22 mouse cellular contexts compared by ENCODE assay signal in genomic region chr5:148724470-148724869, GRCm38 (mm10).
DNase-seq lines count a peak whose midpoint lies in the region; ATAC-seq and TF ChIP-seq lines count a peak whose summit lies in the region.
"Had no signal": no experiment of that assay in that cellular context is flagged by ENCODE, and none has a peak within 500 bp of the region (broad histone marks: within the 10 kb centered on the region; RNA-seq: fewer than 3 reads in every experiment).

No protein-coding gene starts in this region.

- 88% methylated on average over 6 of the region's 6 CpGs for WGBS in forebrain, embryonic 12.5 days
- WGBS in heart, embryonic 11.5 days (ENCODE audit: insufficient replicate concordance): 69% methylated on average over 6 of the region's 6 CpGs
- 57% methylated on average over 6 of the region's 6 CpGs for WGBS in heart, adult 2 months

- no peak for TF ChIP-seq POLR2A in heart, adult 2 months (IDR thresholded peaks at IDR 0.05; ENCODE audit: insufficient read depth, low read depth, low read length)

- no peaks in the 10 kb centered on the region for H3K27me3 ChIP-seq in forebrain, embryonic 12.5 days
- H3K27me3 ChIP-seq in heart, embryonic 11.5 days (ENCODE audit: control insufficient read depth, insufficient read depth, low read length): no peaks in the 10 kb centered on the region; the same call in 1 of the 2 replicates
- no peaks in the 10 kb centered on the region for H3K27me3 ChIP-seq in heart, adult 2 months (ENCODE audit: control insufficient read depth, insufficient read depth, low read length)
- H3K27me3 ChIP-seq: heart, embryonic 13.5 days; hindbrain, embryonic 12.5 days; limb, embryonic 13.5 days had no signal

- no peak overlapping the region for H3K9ac ChIP-seq in forebrain, embryonic 12.5 days
- no peak overlapping the region for H3K9ac ChIP-seq in heart, embryonic 11.5 days (ENCODE audit: low read depth, low read length)
- H3K9ac ChIP-seq in heart, adult 2 months (ENCODE audit: low read depth, low read length): no peak overlapping the region
- H3K9ac ChIP-seq: heart, embryonic 13.5 days; hindbrain, embryonic 12.5 days; limb, embryonic 13.5 days had no signal

- peak; percentile 75 for DNase-seq in ovary, adult 18-20 months (ENCODE audit: low spot score)
- DNase-seq in ovary, postnatal 10 days (ENCODE audit: low spot score): no peak
- peak; percentile 85 to 91 for DNase-seq in adrenal gland, adult (ENCODE audit: inconsistent age in 2 of 2, low spot score in 1 of 2)
- DNase-seq in adrenal gland, postnatal 36 days: peak; percentile 76 to 81
- DNase-seq in heart, adult 2 months: no peak
- DNase-seq: cerebellum, adult 9-10 months; heart, adult 11 months; heart, postnatal 14 days; kidney, adult 18-20 months; layer of hippocampus, adult 9-11 months; lung, adult 2 months; lung, postnatal 14 days; right cerebral cortex, adult 18-20 months; thymus, adult 2 months had no signal

- H3K4me2 ChIP-seq in forebrain, embryonic 12.5 days: no peak overlapping the region
- H3K4me2 ChIP-seq in heart, embryonic 11.5 days: no peak overlapping the region
- H3K4me2 ChIP-seq: heart, embryonic 13.5 days; hindbrain, embryonic 12.5 days; limb, embryonic 13.5 days; midbrain, embryonic 11.5 days had no signal

- H3K9me3 ChIP-seq in forebrain, embryonic 12.5 days: 0 out of 2 replicates have a peak, but pooled peaks cover 3% of the 10 kb centered on the region
- H3K9me3 ChIP-seq in heart, embryonic 11.5 days (replicated peaks; ENCODE audit: control insufficient read depth, low read length): no peaks in the 10 kb centered on the region
- H3K9me3 ChIP-seq: heart, embryonic 13.5 days; limb, embryonic 13.5 days had no signal

- no peak overlapping the region for H3K27ac ChIP-seq in forebrain, embryonic 12.5 days
- no peak overlapping the region for H3K27ac ChIP-seq in heart, embryonic 11.5 days (ENCODE audit: low read depth, low read length)
- no peak overlapping the region for H3K27ac ChIP-seq in heart, adult 2 months
- H3K27ac ChIP-seq: heart, embryonic 13.5 days; hindbrain, embryonic 12.5 days; kidney, postnatal 0 days; limb, embryonic 13.5 days had no signal

- no peak for ATAC-seq in forebrain, embryonic 12.5 days (ENCODE audit: low FRiP score)
- ATAC-seq in heart, embryonic 11.5 days (replicated peaks; ENCODE audit: insufficient number of reproducible peaks, low FRiP score, low TSS enrichment): no peak
- ATAC-seq: forebrain, embryonic 14.5 days had no signal

- H3K4me1 ChIP-seq in forebrain, embryonic 12.5 days: no peaks in the 10 kb centered on the region
- no peaks in the 10 kb centered on the region for H3K4me1 ChIP-seq in heart, embryonic 11.5 days (ENCODE audit: control insufficient read depth, insufficient read depth, low read length)
- H3K4me1 ChIP-seq in heart, adult 2 months (ENCODE audit: control insufficient read depth, insufficient read depth, low read length): no peaks in the 10 kb centered on the region
- H3K4me1 ChIP-seq: hindbrain, embryonic 12.5 days; limb, embryonic 13.5 days had no signal

- no peak for TF ChIP-seq EP300 in heart, adult 2 months (IDR thresholded peaks at IDR 0.05; ENCODE audit: insufficient read depth, low read depth, low read length)

- no peak for TF ChIP-seq CTCF in heart, adult 2 months (IDR thresholded peaks at IDR 0.05)

- intact Hi-C loops in heart, adult 2 months (cut with DNase I): no loop called here

- no peak overlapping the region for H3K4me3 ChIP-seq in forebrain, embryonic 12.5 days (replicated peaks)
- no peak overlapping the region for H3K4me3 ChIP-seq in heart, embryonic 11.5 days (ENCODE audit: low read depth, low read length)
- no peak overlapping the region for H3K4me3 ChIP-seq in heart, adult 2 months
- H3K4me3 ChIP-seq: heart, embryonic 13.5 days; hindbrain, embryonic 12.5 days; limb, embryonic 13.5 days had no signal

- no peaks in the 10 kb centered on the region for H3K36me3 ChIP-seq in forebrain, embryonic 12.5 days (replicated peaks)
- no peaks in the 10 kb centered on the region for H3K36me3 ChIP-seq in heart, embryonic 11.5 days (ENCODE audit: control insufficient read depth, insufficient read depth, low read length)
- H3K36me3 ChIP-seq in heart, adult 2 months (ENCODE audit: control insufficient read depth, insufficient read depth, low read length): no peaks in the 10 kb centered on the region
- H3K36me3 ChIP-seq: heart, embryonic 13.5 days; hindbrain, embryonic 12.5 days; limb, embryonic 13.5 days had no signal

- no peaks in the 10 kb centered on the region for H3K79me2 ChIP-seq in heart, adult 2 months (replicated peaks; ENCODE audit: control insufficient read depth, insufficient read depth, low read length)

Comparison
In these comparisons a context has a peak if more than half of its experiments do, and no peak if none do; other contexts are left out.
1. DNase-seq: peak in ovary, adult 18-20 months (single experiment), adrenal gland, adult (2 of 2) and adrenal gland, postnatal 36 days (2 of 2); none in ovary, postnatal 10 days (single experiment) and heart, adult 2 months (0 of 2).